Mouse (Mus musculus): ENCODE data around the gene Arpc1a.

The Arpc1a gene

DNA sequence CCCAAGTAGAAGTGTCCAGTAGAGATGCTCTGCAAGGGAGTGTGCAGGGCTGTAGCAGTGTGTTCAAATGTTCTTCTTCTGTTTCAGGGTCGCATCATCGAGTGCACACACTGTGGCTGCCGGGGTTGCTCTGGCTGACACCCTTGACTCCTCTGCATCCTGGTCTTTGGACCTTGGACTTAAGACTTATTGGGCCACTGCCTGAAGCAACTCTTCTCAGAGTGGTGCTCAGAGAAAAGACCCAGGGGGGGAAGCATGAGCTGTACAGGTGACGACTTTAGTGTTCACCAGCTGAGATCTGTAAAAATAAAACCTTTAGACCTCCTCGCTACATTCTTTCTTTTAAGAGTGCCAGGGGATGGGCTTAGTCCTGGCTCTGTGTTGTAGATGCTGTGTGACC is 64.1 kb downstream of the Arpc1a start:
- no peak for DNase-seq

DNA sequence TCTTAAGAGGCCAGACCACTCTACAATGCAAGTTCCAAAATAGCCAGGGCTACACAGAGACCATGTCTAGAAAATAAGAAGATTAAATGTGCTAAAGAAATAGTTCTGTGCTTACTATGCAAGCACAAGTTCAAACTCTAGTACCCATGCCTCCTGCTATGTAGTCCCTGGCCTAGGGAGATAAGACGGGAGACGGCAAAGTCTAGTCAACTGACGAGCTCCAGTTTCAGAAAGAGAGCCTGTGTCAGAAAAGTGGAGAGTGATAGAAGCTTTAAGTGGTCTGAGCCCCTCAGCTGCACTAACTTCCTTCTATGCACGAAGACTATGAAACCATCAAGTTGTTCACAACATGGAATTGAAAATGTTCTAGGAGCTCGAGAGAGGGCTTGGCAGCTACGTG is 65.7 kb downstream of the Arpc1a start:
- DNase-seq = no peak

DNA sequence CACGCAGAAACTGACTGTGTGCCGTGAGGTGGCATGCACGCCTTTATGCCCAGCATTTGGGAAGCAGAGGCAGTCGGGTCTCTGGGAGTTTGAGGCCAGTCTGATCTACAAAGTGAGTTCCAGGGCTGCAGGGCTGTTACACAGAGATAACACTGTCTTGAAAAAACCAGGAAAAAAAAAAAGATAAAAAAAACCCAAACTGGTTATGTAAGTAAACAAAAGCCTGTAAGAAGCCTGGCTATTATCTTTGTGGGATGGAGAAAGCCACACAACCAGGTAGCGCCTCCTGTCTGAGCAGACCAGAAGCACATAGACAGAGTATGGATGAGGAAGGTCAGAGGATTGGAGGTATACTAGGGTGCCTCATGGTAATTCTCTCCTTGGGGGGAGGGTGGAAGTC is 69.1 kb downstream of the Arpc1a start:
- DNase-seq = no peak
